Mouse (Mus musculus) ovary, postnatal 14 days (tissue): Measurements from ENCODE around the gene Asxl1.

Experiments used
- DNase-seq: peaks from one replicate; pipeline ENCODE4 v3.0.0; 2022; ENCODE audit warnings: low spot score

The Asxl1 gene

GRCm38 (mm10) chr2:153443434-153444240, 98.0 kb downstream of the Asxl1 start:
- DNase-seq, result peak; percentile 30

GRCm38 (mm10) chr2:153444254-153445136, 98.9 kb downstream of the Asxl1 start:
- DNase-seq, result peak; percentile 48

- no peak for DNase-seq
These were observed 99.7 kb downstream of the Asxl1 start for GRCm38 (mm10) chr2:153445137-153446016.

GRCm38 (mm10) chr2:153446017-153446408, 100.4 kb downstream of the Asxl1 start:
- peak; percentile 45 for DNase-seq

GRCm38 (mm10) chr2:153446476-153446875, 100.8 kb downstream of the Asxl1 start:
- no peak for DNase-seq

GRCm38 (mm10) chr2:153447719-153448118, 102.1 kb downstream of the Asxl1 start:
- DNase-seq, result no peak

GRCm38 (mm10) chr2:153448519-153448918, 102.9 kb downstream of the Asxl1 start:
- DNase-seq, result no peak
